Mouse (Mus musculus) layer of hippocampus, postnatal 25 days (tissue): Measurements from ENCODE around the gene Cntnap2. TPM values are rescaled to one million over a fixed set of nuclear protein-coding genes. Genes with fewer than 3 reads are reported as not detected.
"Not testable (repeated sequence)": the region's sequence is repeated elsewhere in the genome, so short reads cannot be mapped to it uniquely, and the experiment has no call there.

Experiments used
- DNase-seq, 2 experiments: peaks; one replicate each; pipeline ENCODE4 v3.0.0; 2022; ENCODE audit warnings: mixed read lengths in 2 of 2, low spot score in 1 of 2; ENCODE audit errors: extremely low spot score in 1 of 2
- total RNA-seq, 2 experiments: library from RNA; stranded (reverse); gene quantifications; 2 replicates each; pipeline ENCODE4 v1.2.3; 2021

The Cntnap2 gene
- total RNA-seq, 2 experiments from 2014 or later, result 125 to 139 TPM

- no peak for DNase-seq
These were observed 2138.4 kb downstream of the Cntnap2 start for GRCm38 (mm10) chr6:47197570-47197969.

GRCm38 (mm10) chr6:47200671-47201070, 2141.5 kb downstream of the Cntnap2 start:
- DNase-seq, result no peak

- DNase-seq, result no peak
These were observed 2148.9 kb downstream of the Cntnap2 start for GRCm38 (mm10) chr6:47208031-47208430.

GRCm38 (mm10) chr6:47214731-47215130, 2155.6 kb downstream of the Cntnap2 start:
- DNase-seq, result no peak

GRCm38 (mm10) chr6:47223578-47223977, 2164.4 kb downstream of the Cntnap2 start:
- DNase-seq, result not testable (repeated sequence)

GRCm38 (mm10) chr6:47225391-47225790, 2166.2 kb downstream of the Cntnap2 start:
- not testable (repeated sequence) for DNase-seq

GRCm38 (mm10) chr6:47227601-47228000, 2168.4 kb downstream of the Cntnap2 start:
- DNase-seq, result no peak

GRCm38 (mm10) chr6:47228676-47229317, 2169.6 kb downstream of the Cntnap2 start:
- DNase-seq, result peak in 1 of 2 experiments; percentile 24

GRCm38 (mm10) chr6:47231513-47231912, 2172.4 kb downstream of the Cntnap2 start:
- peak; percentile 29 to 40 for DNase-seq

- DNase-seq, result no peak
These were observed 2180.3 kb downstream of the Cntnap2 start for GRCm38 (mm10) chr6:47239376-47239921.

GRCm38 (mm10) chr6:47241379-47241778, 2182.2 kb downstream of the Cntnap2 start:
- DNase-seq, result no peak

- peak; percentile 18 to 20 for DNase-seq
These were observed 2184.9 kb downstream of the Cntnap2 start for GRCm38 (mm10) chr6:47243863-47244606.

GRCm38 (mm10) chr6:47244642-47245041, 2185.5 kb downstream of the Cntnap2 start:
- no peak for DNase-seq

- DNase-seq, result no peak
These were observed 2196.1 kb downstream of the Cntnap2 start for GRCm38 (mm10) chr6:47255270-47255669.

GRCm38 (mm10) chr6:47256227-47256887, 2197.2 kb downstream of the Cntnap2 start:
- no peak for DNase-seq

GRCm38 (mm10) chr6:47256918-47257506, 2197.9 kb downstream of the Cntnap2 start:
- DNase-seq, result no peak

- DNase-seq, result no peak
These were observed 2200.5 kb downstream of the Cntnap2 start for GRCm38 (mm10) chr6:47259626-47260114.

- DNase-seq, result no peak
These were observed 2208.1 kb downstream of the Cntnap2 start for GRCm38 (mm10) chr6:47267236-47267635.

- no peak for DNase-seq
These were observed 2210.3 kb downstream of the Cntnap2 start for GRCm38 (mm10) chr6:47269455-47269854.

GRCm38 (mm10) chr6:47271576-47271975, 2212.4 kb downstream of the Cntnap2 start:
- DNase-seq, result no peak
